Mouse (Mus musculus): Measurements from ENCODE around the gene Lman1l.

- TF ChIP-seq CTCF (IDR thresholded peaks at IDR 0.05; ENCODE audit: control insufficient read depth, insufficient read depth, low read length), result no peak
- TF ChIP-seq POLR2A (IDR thresholded peaks at IDR 0.05; ENCODE audit: borderline replicate concordance, control insufficient read depth, low read depth, low read length), result no peak
Observed at GRCm38 (mm10) chr9:57562896-57563372, 57.6 kb downstream of the Lman1l start.
